Mouse (Mus musculus) NIH3T3 (cell line): ENCODE results near the gene Egf.

Source experiments
- DNase-seq: peaks from one replicate; pipeline ENCODE4 v3.0.0-alpha.2; 2012; ENCODE audit warnings: low read depth

Egf gene

GRCm38 (mm10) chr3:129650293-129650612, 104.9 kb downstream of the Egf start:
- no peak for DNase-seq

DNA sequence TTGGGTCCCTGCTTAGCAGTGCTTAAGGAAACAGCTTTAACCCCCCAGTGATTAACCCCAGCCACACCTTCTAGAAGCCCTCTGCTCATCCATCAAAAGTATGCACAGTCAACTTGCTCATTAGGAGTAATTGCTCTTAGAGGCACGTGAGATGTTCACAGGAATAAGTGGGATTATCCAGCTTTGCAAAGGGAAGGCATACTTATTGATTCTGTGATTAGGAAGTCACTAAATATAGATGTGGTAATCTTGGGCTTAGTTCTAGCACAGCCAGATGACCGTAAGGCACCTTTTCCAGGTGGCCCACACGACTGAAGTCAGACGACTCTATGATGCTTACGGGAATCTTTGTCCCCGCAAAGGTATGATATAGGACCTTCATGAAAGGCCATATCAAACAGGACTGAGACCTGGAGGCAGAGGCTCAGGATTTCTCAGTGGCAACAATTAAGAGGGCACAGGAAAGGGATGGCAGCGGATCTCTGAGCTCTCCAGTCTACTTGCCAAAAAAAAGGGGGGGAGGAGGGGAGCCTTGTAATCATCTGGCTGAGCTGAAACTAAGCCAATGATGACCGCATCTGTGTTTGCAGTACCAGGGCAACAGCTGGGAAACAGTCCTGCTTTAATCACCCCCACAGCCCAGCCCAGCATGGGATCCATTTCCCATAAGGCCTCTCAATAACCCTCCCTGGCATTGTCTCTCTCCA, 105.4 kb downstream of the Egf start:
- DNase-seq = peak; percentile 76

DNA sequence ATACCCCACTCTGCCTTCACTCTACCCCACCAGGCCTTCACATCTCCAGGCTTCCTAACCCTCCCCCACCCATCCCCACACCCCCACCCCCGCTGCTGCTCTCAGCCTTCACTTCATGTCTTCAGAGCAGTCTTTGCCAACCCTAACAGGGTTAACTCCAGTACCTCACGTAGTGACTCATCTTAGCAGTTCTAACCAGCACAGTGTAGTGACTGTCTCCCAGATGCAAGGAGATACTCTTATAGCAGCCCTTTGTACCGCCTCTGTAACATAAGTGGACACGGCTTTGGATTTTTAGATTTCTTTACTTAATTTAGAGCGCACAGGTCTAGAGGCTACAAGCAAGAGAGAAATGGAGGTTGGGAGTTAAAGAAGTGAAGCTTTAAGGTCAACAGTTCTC, 106.5 kb downstream of the Egf start:
- DNase-seq = peak; percentile 32

GRCm38 (mm10) chr3:129647312-129647711, 107.8 kb downstream of the Egf start:
- DNase-seq = no peak

GRCm38 (mm10) chr3:129646781-129647180, 108.3 kb downstream of the Egf start:
- DNase-seq = peak; percentile 9

DNA sequence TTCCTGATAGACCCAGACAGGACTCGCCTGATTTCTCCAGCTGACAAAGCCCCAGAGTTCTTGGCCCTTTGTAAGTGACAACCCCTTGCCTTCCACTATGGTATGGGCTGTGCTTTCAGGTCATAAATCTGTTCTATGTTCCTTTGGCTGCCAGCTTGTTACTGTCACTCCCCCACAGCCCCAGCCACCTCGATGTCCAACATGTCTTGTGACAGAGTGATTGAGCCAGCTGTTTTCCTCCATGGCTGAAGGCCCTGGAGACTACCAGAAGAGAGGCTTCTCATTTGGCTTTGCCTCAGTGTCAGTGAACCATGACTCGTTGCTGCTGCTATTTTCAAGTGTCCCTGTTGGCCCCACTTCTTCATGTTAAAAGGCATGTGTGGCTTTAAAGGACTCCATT, 109.7 kb downstream of the Egf start:
- no peak for DNase-seq

DNA sequence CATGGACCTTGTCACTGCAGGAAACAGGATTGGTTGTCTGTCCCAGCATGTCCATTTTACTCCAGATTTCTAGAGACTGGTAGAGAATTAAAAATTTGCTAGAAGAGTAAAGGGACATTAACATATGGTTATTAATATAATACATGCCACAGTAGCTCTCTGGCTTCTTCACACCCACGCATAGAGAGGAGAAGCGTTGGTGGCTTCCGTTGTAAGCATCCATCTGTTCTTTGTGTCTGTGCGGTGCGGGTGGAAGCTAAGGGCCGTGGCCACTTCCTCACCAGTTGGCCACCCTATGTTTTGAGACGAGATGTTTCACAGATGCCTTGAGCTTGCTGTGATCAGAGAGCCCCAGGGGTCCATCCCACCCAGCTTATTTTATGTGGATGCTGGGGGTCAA, 113.5 kb downstream of the Egf start:
- DNase-seq = no peak

DNA sequence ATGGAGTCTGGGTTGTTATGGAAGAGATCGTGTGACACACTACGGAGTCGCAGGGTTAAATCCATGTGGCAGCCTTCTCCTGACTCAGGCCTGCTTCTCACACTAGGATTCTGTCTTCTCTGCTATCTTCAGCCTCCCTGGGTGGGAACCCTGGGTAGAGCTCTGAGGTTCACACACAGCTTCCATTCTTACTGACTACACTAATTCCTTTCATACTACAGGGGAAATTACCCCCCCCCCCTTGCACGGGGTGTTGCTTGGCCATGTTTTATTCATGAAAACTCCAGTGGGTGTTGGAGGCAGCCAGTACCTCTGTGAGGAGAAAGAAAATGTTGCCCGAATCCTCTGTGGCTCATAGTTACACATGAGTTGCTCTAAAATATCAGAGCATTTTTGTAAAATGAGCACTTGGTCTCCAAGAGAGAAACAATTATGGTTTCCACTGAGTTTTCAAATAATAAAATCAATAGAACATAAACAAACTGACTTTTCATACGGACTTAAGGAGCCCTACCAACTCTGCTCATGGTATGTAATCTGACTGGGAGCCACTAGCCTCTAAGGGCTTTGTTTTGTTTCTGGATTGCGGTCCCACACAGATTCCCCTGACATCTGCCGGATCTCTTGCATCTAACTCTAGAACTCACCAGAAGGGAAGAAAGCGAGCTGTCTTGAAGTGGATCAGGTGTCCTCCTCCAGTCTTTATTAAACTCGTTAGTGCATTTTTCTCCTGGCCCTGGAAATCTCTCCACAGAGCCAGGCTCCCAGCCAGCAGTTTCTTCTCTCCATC, 114.7 kb downstream of the Egf start:
- no peak for DNase-seq

GRCm38 (mm10) chr3:129639701-129640100, 115.4 kb downstream of the Egf start:
- no peak for DNase-seq

DNA sequence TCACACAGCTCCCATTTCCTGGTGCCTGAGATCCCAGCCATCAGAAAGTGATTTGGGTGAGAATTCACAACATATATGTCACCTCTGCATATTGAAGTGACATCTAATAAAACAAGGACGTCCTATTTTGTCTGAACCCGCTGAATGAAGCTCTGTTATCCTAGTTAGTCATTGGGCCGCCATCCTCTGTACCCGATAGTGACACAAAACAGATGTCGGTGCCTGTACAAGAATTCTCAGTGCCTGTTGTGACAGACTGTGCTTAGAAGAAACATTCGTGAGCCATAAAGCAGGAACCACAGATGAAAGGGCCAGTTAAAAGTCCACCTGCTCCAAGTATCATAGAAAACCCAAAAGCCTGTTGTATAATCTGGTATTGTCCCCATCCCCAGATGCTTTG, 117.7 kb downstream of the Egf start:
- no peak for DNase-seq

GRCm38 (mm10) chr3:129634260-129634901, 120.7 kb downstream of the Egf start:
- peak; percentile 65 for DNase-seq

- no peak for DNase-seq
These were observed 121.6 kb downstream of the Egf start for GRCm38 (mm10) chr3:129633518-129633917.

DNA sequence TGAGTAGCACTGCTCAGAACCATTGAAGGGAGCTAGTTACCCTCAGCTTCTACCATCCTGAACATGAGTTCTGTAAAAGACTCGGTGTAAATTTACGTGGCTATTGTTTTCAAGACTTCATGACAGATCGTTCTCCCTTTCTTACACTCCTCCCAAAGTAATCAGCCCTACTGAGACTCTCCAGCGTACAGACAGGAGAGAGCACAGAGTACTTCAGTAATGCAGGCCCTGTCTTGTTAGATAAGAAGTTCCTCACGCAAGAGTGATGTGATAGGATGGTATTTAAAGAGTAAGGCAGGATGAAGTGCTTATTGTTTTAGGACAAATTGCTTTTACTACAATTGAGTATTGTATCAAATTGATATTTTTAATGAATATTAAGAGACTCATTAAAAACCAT, 123.3 kb downstream of the Egf start:
- DNase-seq = no peak

GRCm38 (mm10) chr3:129631018-129631417, 124.1 kb downstream of the Egf start:
- DNase-seq = no peak
